Mouse (Mus musculus) hindbrain, embryonic 16.5 days (tissue): ENCODE results near the gene Pak7. TPM values are rescaled to one million over a fixed set of nuclear protein-coding genes. Genes with fewer than 3 reads are reported as not detected.
"Not testable (repeated sequence)": the region's sequence is repeated elsewhere in the genome, so short reads cannot be mapped to it uniquely, and the experiment has no call there.

Source experiments
- ATAC-seq: fragments of 200-750 bp; cut with Nextera tagmentation; 2 replicates; pipeline ENCODE4 v1.8.0; 2017; ENCODE audit warnings: moderate TSS enrichment, moderate library complexity
- H3K27ac ChIP-seq: fragments of 300-500 bp; sonication (generic); 2 replicates; pipeline ENCODE4 v1.5.1; 2014; ENCODE audit warnings: low read depth, mild to moderate bottlenecking, control low read depth, low read length, moderate library complexity
- H3K27me3 ChIP-seq: fragments of 300-500 bp; sonication (generic); replicated peaks from 2 replicates; pipeline ENCODE4 v1.6.1; 2014; ENCODE audit warnings: low read length; ENCODE audit not compliant: control insufficient read depth, insufficient read depth
- H3K36me3 ChIP-seq: fragments of 300-500 bp; sonication (generic); 2 replicates; pipeline ENCODE4 v1.6.1; 2014; ENCODE audit warnings: mild to moderate bottlenecking, low read length, moderate library complexity, mixed read lengths; ENCODE audit not compliant: control insufficient read depth, insufficient read depth
- H3K4me1 ChIP-seq: fragments of 300-500 bp; sonication (generic); 2 replicates; pipeline ENCODE4 v1.6.1; 2014; ENCODE audit warnings: low read depth, low read length; ENCODE audit not compliant: control insufficient read depth, insufficient read depth
- H3K4me2 ChIP-seq: fragments of 300-500 bp; sonication (generic); 2 replicates; pipeline ENCODE4 v1.6.1; 2014; ENCODE audit warnings: mild to moderate bottlenecking, low read length, control low read depth, moderate library complexity
- H3K4me3 ChIP-seq: fragments of 300-500 bp; sonication (generic); 2 replicates; pipeline ENCODE4 v1.5.1; 2014; ENCODE audit warnings: mild to moderate bottlenecking, low read length, control low read depth, moderate library complexity
- H3K9ac ChIP-seq: fragments of 300-500 bp; sonication (generic); 2 replicates; pipeline ENCODE4 v1.6.1; 2014; ENCODE audit warnings: low read depth, mild to moderate bottlenecking, control low read depth, low read length, moderate library complexity
- H3K9me3 ChIP-seq: fragments of 300-500 bp; sonication (generic); 2 replicates; pipeline ENCODE4 v1.6.1; 2014; ENCODE audit warnings: mild to moderate bottlenecking, low read length, moderate library complexity; ENCODE audit not compliant: control insufficient read depth
- WGBS: fragments of 180-500 bp; shearing (Covaris S2); extraction: QIAGEN DNeasy Blood & Tissue Kit; methylation state at CpG from one replicate; pipeline ENCODE4 v1.1.7; 2014; 5-methylcytosine and 5-hydroxymethylcytosine counted together
- polyA plus RNA-seq: library from polyadenylated mRNA; unstranded; fragments of >200 nt; fragmentation: Nextera tagmentation; extraction: Ambion mirVana; gene quantifications from 2 replicates; pipeline ENCODE4 v1.2.1, GENCODE M21; 2015

The Pak7 gene
- polyA plus RNA-seq, 1 experiment from 2014 or later: 25.1 TPM

- Histone ChIP-seq H3K36me3 (no peaks in the 10 kb centered on the region), H3K4me2 (no peak overlapping the region), H3K9me3 (no peaks in the 10 kb centered on the region), H3K4me1 (no peaks in the 10 kb centered on the region), H3K27ac (no peak overlapping the region), H3K4me3 (no peak overlapping the region), H3K9ac (no peak overlapping the region), H3K27me3 (no peaks in the 10 kb centered on the region)
- no peak for ATAC-seq
- 79% methylated on average over 8 of the region's 8 CpGs for WGBS
Measured at GRCm38 (mm10) chr2:136349671-136350275, 38.0 kb downstream of the Pak7 start.

GRCm38 (mm10) chr2:136344240-136344780, 43.5 kb downstream of the Pak7 start:
- WGBS: 72% methylated on average over 4 of the region's 4 CpGs
- not testable (repeated sequence) for ATAC-seq

GRCm38 (mm10) chr2:136329974-136330373, 57.8 kb downstream of the Pak7 start:
- Histone ChIP-seq H3K27me3 (no peaks in the 10 kb centered on the region), H3K36me3 (no peaks in the 10 kb centered on the region), H3K9me3 (no peaks in the 10 kb centered on the region), H3K9ac (no peak overlapping the region), H3K4me1 (no peaks in the 10 kb centered on the region), H3K27ac (no peak overlapping the region), H3K4me3 (no peak overlapping the region), H3K4me2 (no peak overlapping the region)
- WGBS: 89% methylated on average over 1 of the region's 1 CpGs
- no peak for ATAC-seq

More at GRCm38 (mm10) chr2:136344240-136344780, 43.5 kb downstream of the Pak7 start:
- H3K4me2 ChIP-seq, H3K4me1 ChIP-seq, H3K36me3 ChIP-seq, H3K9ac ChIP-seq, H3K27ac ChIP-seq, H3K27me3 ChIP-seq, H3K9me3 ChIP-seq, H3K4me3 ChIP-seq: not testable (repeated sequence)

- Histone ChIP-seq H3K4me3 (no peak overlapping the region), H3K4me1 (no peaks in the 10 kb centered on the region), H3K36me3 (no peaks in the 10 kb centered on the region), H3K4me2 (no peak overlapping the region), H3K9ac (no peak overlapping the region), H3K27ac (no peak overlapping the region), H3K9me3 (no peaks in the 10 kb centered on the region), H3K27me3 (no peaks in the 10 kb centered on the region)
- peak; percentile 54; the same call in 1 of the 2 replicates for ATAC-seq
- WGBS: 63% methylated on average over 4 of the region's 4 CpGs
Measured at GRCm38 (mm10) chr2:136325646-136326045, 62.1 kb downstream of the Pak7 start.

- H3K4me2 ChIP-seq: no peak overlapping the region
- no peaks in the 10 kb centered on the region for H3K4me1 ChIP-seq
- no peak overlapping the region for H3K27ac ChIP-seq
- 43% methylated on average over 3 of the region's 3 CpGs for WGBS
- H3K27me3 ChIP-seq: no peaks in the 10 kb centered on the region
- no peak overlapping the region for H3K4me3 ChIP-seq
- H3K9me3 ChIP-seq: no peaks in the 10 kb centered on the region
- no peaks in the 10 kb centered on the region for H3K36me3 ChIP-seq
- no peak overlapping the region for H3K9ac ChIP-seq
- ATAC-seq: peak; percentile 52; the same call in 1 of the 2 replicates
Measured at GRCm38 (mm10) chr2:136309313-136309712, 78.5 kb downstream of the Pak7 start.

GRCm38 (mm10) chr2:136308743-136309142, 79.0 kb downstream of the Pak7 start:
- H3K27ac ChIP-seq: no peak overlapping the region
- WGBS: 60% methylated on average over 4 of the region's 4 CpGs
- ATAC-seq: peak; percentile 24; the same call in 1 of the 2 replicates
- no peaks in the 10 kb centered on the region for H3K9me3 ChIP-seq
- H3K4me3 ChIP-seq: no peak overlapping the region
- no peaks in the 10 kb centered on the region for H3K4me1 ChIP-seq
- no peaks in the 10 kb centered on the region for H3K27me3 ChIP-seq
- H3K9ac ChIP-seq: no peak overlapping the region
- no peak overlapping the region for H3K4me2 ChIP-seq
- H3K36me3 ChIP-seq: no peaks in the 10 kb centered on the region

DNA sequence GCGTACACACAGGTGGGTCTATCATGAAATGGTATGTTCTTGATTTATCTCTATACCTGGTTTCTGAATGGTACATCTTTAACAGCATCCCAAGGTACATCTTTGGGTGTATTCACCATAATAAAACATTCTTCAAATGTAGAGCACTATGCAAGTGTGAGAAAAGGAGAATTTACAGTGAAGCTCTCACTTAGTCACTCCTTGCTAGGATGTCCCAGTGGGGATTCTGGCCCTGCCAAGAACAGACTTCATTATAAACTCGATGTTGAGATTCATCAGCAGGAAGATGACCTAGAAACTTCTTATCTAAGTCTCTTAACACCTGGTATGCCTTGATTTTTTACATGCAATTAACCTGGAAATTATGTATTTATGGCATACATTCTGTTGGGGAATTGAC, 85.6 kb downstream of the Pak7 start:
- no peaks in the 10 kb centered on the region for H3K4me1 ChIP-seq
- no peaks in the 10 kb centered on the region for H3K9me3 ChIP-seq
- no peaks in the 10 kb centered on the region for H3K27me3 ChIP-seq
- no peak overlapping the region for H3K4me3 ChIP-seq
- H3K4me2 ChIP-seq: no peak overlapping the region
- H3K36me3 ChIP-seq: no peaks in the 10 kb centered on the region
- H3K27ac ChIP-seq: no peak overlapping the region
- WGBS: 58% methylated on average over 2 of the region's 2 CpGs
- H3K9ac ChIP-seq: no peak overlapping the region
- peak; percentile 48; the same call in 1 of the 2 replicates for ATAC-seq

DNA sequence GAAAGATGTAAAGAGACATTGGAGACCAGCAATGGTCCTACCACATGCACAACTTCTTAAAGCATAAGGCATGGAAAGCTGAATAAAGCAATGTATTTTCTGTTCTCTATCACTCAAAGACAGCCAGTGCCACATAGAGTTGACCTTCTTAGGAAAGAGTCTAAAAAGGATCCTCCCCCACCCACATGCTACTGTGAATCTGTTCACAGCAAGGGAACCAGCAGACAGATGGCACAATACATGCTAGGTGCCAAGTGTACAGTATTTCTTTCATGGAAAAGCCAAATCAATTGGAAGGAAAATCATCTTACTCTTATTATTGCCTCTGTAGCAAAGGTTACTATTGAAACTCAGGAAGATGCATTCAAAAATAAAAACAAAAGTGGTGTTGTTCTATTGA, 86.4 kb downstream of the Pak7 start:
- H3K4me1 ChIP-seq: no peaks in the 10 kb centered on the region
- no peak overlapping the region for H3K27ac ChIP-seq
- no peak overlapping the region for H3K4me2 ChIP-seq
- no peak overlapping the region for H3K4me3 ChIP-seq
- no peak overlapping the region for H3K9ac ChIP-seq
- no peaks in the 10 kb centered on the region for H3K9me3 ChIP-seq
- no peaks in the 10 kb centered on the region for H3K36me3 ChIP-seq
- H3K27me3 ChIP-seq: no peaks in the 10 kb centered on the region
- ATAC-seq: peak; percentile 79; the same call in 1 of the 2 replicates

DNA sequence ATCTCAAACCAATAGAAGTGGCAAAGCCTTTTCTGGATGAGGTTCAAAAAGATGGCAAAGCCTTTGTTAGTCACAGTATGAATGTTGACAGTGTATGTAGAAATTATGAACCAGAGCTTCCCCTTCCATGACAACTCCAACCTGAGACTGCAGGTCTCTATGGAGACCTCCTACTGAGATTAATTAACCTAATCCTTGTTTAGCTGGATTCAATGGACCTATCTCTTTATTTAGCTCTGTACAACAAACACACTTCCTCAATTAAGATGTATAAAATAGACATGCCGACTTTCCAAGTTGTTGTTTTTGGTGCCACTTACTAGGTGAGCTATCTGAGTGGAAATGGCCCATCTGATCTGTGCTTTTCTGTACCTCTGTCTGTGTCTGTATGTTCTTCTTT, 90.4 kb downstream of the Pak7 start:
- Histone ChIP-seq H3K9me3 (no peaks in the 10 kb centered on the region), H3K4me1 (no peaks in the 10 kb centered on the region), H3K4me3 (no peak overlapping the region), H3K27ac (no peak overlapping the region), H3K9ac (no peak overlapping the region), H3K36me3 (no peaks in the 10 kb centered on the region), H3K4me2 (no peak overlapping the region), H3K27me3 (no peaks in the 10 kb centered on the region)
- ATAC-seq: no peak
- WGBS: 58% methylated on average over 1 of the region's 1 CpGs
